In the genomic region with DNA sequence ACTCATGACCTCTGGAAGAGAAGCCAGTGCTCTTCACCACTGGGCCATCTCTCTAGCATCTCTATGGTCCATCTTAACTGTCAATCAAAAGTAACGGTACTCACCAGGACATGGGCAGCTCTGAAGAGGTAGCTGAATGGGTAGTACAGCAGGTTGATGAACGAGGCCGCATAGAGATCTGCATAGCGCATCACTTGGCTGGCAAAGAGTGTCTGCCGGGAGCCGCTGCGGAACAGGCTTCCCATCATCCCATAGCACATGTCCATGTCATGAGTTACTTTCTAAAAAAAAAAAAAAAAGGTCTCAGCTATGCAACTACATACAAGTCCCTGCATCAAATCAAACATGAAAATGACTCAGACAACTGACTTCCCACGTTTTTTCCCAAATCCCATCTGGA, we compare ENCODE assay signal across 24 mouse cellular contexts.
DNase-seq lines count a peak whose midpoint lies in the region; ATAC-seq and TF ChIP-seq lines count a peak whose summit lies in the region.
"Had no signal": no experiment of that assay in that cellular context is flagged by ENCODE, and none has a peak within 500 bp of the region (broad histone marks: within the 10 kb centered on the region; RNA-seq: fewer than 3 reads in every experiment).

No protein-coding gene starts in this region.

- H3K9ac ChIP-seq in stomach, postnatal 0 days (ENCODE audit: low read length): no peak overlapping the region
- no peak overlapping the region for H3K9ac ChIP-seq in midbrain, embryonic 11.5 days (ENCODE audit: low read length)
- H3K9ac ChIP-seq: embryonic facial prominence, embryonic 12.5 days; forebrain, embryonic 13.5 days; forebrain, embryonic 15.5 days had no signal

- no peak for TF ChIP-seq CTCF in layer of hippocampus, adult 2 months (conservative IDR thresholded peaks at IDR 0.05)
- no peak for TF ChIP-seq CTCF in stomach, postnatal 0 days (IDR thresholded peaks at IDR 0.05; ENCODE audit: low read depth)

- DNase-seq in frontal cortex, postnatal 36 days (ENCODE audit: low spot score in 2 of 2): no peak
- no peak for DNase-seq in layer of hippocampus, adult 2 months (ENCODE audit: low spot score in 2 of 2)
- DNase-seq in layer of hippocampus, postnatal 25 days (ENCODE audit: extremely low spot score in 1 of 2, low spot score in 1 of 2): no peak
- DNase-seq in urinary bladder, adult 2 months (ENCODE audit: low spot score): peak; percentile 12
- DNase-seq in urinary bladder, postnatal 14 days (ENCODE audit: low spot score): no peak
- peak; percentile 7 for DNase-seq in stomach, postnatal 0 days (ENCODE audit: low spot score)
- DNase-seq in midbrain, embryonic 11.5 days (ENCODE audit: low spot score, missing footprints): no peak
- DNase-seq: adrenal gland, adult 2 months; adrenal gland, postnatal 10 days; adrenal gland, postnatal 25 days; B cell, adult 2 months; cerebellum, adult 11 months; cerebellum, adult 18-20 months; cerebellum, adult 8-10 months; cerebellum, adult 9-11 months; cerebellum, postnatal 14 days; embryo, embryonic 11 days had no signal

- peaks cover 30% of the 10 kb centered on the region for H3K36me3 ChIP-seq in stomach, postnatal 0 days (ENCODE audit: control insufficient read depth, insufficient read depth, low read length)
- peaks cover 9% of the 10 kb centered on the region; the same call in 1 of the 2 replicates for H3K36me3 ChIP-seq in midbrain, embryonic 11.5 days (ENCODE audit: control insufficient read depth, insufficient read depth, low read length)

- peak overlapping the region; percentile 51; the same call in 1 of the 2 replicates for H3K27ac ChIP-seq in layer of hippocampus, adult 2 months
- H3K27ac ChIP-seq in stomach, postnatal 0 days (replicated peaks): no peak overlapping the region
- no peak overlapping the region for H3K27ac ChIP-seq in midbrain, embryonic 11.5 days (ENCODE audit: low read depth, low read length)
- H3K27ac ChIP-seq: embryonic facial prominence, embryonic 12.5 days; forebrain, embryonic 13.5 days; forebrain, embryonic 15.5 days had no signal

- ATAC-seq in frontal cortex, adult (ENCODE audit: low TSS enrichment): peak; percentile 25; the same call in 1 of the 2 replicates
- no peak for ATAC-seq in stomach, postnatal 0 days (ENCODE audit: low FRiP score, low TSS enrichment)
- no peak for ATAC-seq in midbrain, embryonic 11.5 days (ENCODE audit: low FRiP score)
- ATAC-seq: CD4-positive, CD25-positive, alpha-beta regulatory T cell, adult 4 months; forebrain, embryonic 13.5 days; forebrain, embryonic 15.5 days had no signal

- H3K4me2 ChIP-seq in stomach, postnatal 0 days (replicated peaks; ENCODE audit: low read depth): no peak overlapping the region
- H3K4me2 ChIP-seq in midbrain, embryonic 11.5 days: no peak overlapping the region
- H3K4me2 ChIP-seq: embryonic facial prominence, embryonic 12.5 days; forebrain, embryonic 13.5 days; forebrain, embryonic 15.5 days had no signal

- no peak for TF ChIP-seq EP300 in stomach, postnatal 0 days (optimal IDR thresholded peaks at IDR 0.05)

- H3K4me1 ChIP-seq in stomach, postnatal 0 days (replicated peaks; ENCODE audit: control insufficient read depth, insufficient read depth): no peaks in the 10 kb centered on the region
- H3K4me1 ChIP-seq in midbrain, embryonic 11.5 days (ENCODE audit: control insufficient read depth, insufficient read depth, low read length): no peaks in the 10 kb centered on the region
- H3K4me1 ChIP-seq: embryonic facial prominence, embryonic 12.5 days; forebrain, embryonic 13.5 days; forebrain, embryonic 15.5 days had no signal

- no peaks in the 10 kb centered on the region for H3K9me3 ChIP-seq in stomach, postnatal 0 days (ENCODE audit: control insufficient read depth, low read length)
- H3K9me3 ChIP-seq in midbrain, embryonic 11.5 days (ENCODE audit: control insufficient read depth, low read length): no peaks in the 10 kb centered on the region
- H3K9me3 ChIP-seq: embryonic facial prominence, embryonic 12.5 days; forebrain, embryonic 13.5 days; forebrain, embryonic 15.5 days; G1E had no signal

- no peak overlapping the region for H3K4me3 ChIP-seq in layer of hippocampus, adult 2 months
- H3K4me3 ChIP-seq in stomach, postnatal 0 days (ENCODE audit: low read depth, low read length): no peak overlapping the region
- H3K4me3 ChIP-seq in midbrain, embryonic 11.5 days (ENCODE audit: low read depth, low read length): no peak overlapping the region
- H3K4me3 ChIP-seq: embryonic facial prominence, embryonic 12.5 days; forebrain, embryonic 13.5 days; forebrain, embryonic 15.5 days had no signal

- 93% methylated on average over 8 of the region's 8 CpGs for WGBS in stomach, postnatal 0 days
- 92% methylated on average over 8 of the region's 8 CpGs for WGBS in midbrain, embryonic 11.5 days

- no peaks in the 10 kb centered on the region for H3K27me3 ChIP-seq in stomach, postnatal 0 days (ENCODE audit: control insufficient read depth, insufficient read depth, low read length)
- no peaks in the 10 kb centered on the region for H3K27me3 ChIP-seq in midbrain, embryonic 11.5 days (ENCODE audit: control insufficient read depth, insufficient read depth, low read length)
- H3K27me3 ChIP-seq: CH12.LX; embryonic facial prominence, embryonic 12.5 days; forebrain, embryonic 13.5 days; forebrain, embryonic 15.5 days had no signal

Comparison
In these comparisons a context has a peak if more than half of its experiments do, and no peak if none do; other contexts are left out.
1. DNase-seq: peak in urinary bladder, adult 2 months (single experiment) and stomach, postnatal 0 days (single experiment); none in frontal cortex, postnatal 36 days (0 of 2), layer of hippocampus, adult 2 months (0 of 2), layer of hippocampus, postnatal 25 days (0 of 2), urinary bladder, postnatal 14 days (single experiment) and midbrain, embryonic 11.5 days (single experiment).